Mouse (Mus musculus): Measurements from ENCODE around the gene Ccnl1.

GRCm38 (mm10) chr3:65909454-65909853 lies 48.6 kb downstream of the Ccnl1 start:
- TF ChIP-seq CTCF (IDR thresholded peaks at IDR 0.05; ENCODE audit: extremely low read depth, insufficient read length, insufficient replicate concordance, low read depth, low read length), result no peak
- no peak for TF ChIP-seq POLR2A (IDR thresholded peaks at IDR 0.05; ENCODE audit: low read depth, low read length)

All from small intestine, adult 2 months (tissue).